Mouse (Mus musculus): ENCODE measurements around the gene Fxyd1. TPM values are rescaled to one million over a fixed set of nuclear protein-coding genes. Genes with fewer than 3 reads are reported as not detected.

The Fxyd1 gene
- polyA plus RNA-seq, 1 experiment from 2014 or later = 300 TPM

DNA sequence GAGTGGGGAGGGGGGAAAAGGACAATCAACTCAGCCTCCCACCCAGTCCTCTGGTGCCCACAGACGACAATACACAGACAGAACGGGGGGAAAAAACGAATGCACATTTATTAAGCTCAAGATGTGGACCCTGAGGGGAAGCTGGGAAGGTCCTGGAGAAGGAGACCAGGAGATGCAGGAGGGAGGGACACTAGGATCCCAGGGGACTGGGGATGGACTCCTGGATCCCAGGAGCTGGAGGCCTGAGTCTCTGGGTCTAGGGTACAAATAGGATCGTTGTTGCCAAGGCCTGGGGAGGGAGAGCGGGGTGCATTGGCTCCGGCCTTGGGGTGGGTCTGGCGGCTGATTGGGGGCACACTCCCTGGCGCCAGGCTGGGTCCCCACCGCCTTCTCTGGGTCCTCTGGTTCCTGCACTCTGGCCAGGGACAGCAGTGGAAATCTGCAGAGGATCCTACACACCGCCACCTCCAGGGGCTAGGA, 14.5 kb downstream of the Fxyd1 start, which contains the start of gene Fxyd5:
Gene Fxyd5 (minus strand): TSS at position 51 of the 480 bp plus-strand sequence.
- H3K4me3 ChIP-seq (ENCODE audit: low read depth, low read length) = peak within 1 kb of the TSS; percentile 31

DNA sequence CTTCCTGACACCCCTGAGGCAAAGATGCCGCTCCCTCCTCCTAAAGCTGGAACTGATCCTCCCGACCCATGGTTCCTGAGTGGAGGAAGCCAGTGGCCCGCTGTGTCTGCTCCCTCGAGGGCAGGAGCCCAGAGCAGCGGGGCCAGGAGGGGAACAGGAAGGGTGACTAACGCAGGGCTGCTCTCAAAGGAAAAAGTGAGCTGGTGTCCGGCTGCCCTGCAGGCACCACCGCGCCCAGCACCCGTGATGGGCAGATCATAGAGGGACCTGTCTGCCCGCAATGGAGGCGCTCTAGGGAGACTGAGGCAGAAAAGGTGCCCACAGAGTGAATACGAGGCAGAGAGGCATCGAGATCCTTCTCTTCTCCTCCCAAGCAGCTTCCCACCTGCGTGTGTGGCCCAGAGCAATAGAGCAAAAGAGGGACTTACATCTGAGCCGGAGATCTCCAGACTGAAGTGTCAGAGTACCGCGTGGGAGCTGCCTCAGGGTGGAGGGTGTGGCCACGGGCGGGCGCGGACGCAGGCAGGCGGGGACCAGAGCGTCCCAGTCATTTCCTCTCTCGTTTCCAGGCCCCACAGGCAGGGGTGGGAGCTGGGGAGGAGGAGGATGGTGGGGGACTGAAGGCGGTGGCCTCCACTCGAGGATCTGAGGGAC, 15.2 kb downstream of the Fxyd1 start:
- Histone ChIP-seq H3K4me2 (ENCODE audit: low read depth, low read length) (peak overlapping the region; percentile 65), H3K27me3 (ENCODE audit: insufficient read depth, low read length) (0 out of 2 replicates have a peak, but pooled peaks cover 4% of the 10 kb centered on the region), H3K27ac (ENCODE audit: low read depth) (peak overlapping the region; percentile 44; the same call in 1 of the 2 replicates), H3K9me3 (ENCODE audit: low read length) (no peaks in the 10 kb centered on the region), H3K4me1 (ENCODE audit: insufficient read depth) (no peaks in the 10 kb centered on the region), H3K9ac (replicated peaks) (peak overlapping the region; percentile 53), H3K36me3 (replicated peaks; ENCODE audit: insufficient read depth, low read length) (no peaks in the 10 kb centered on the region), H3K4me3 (ENCODE audit: low read depth, low read length) (peak overlapping the region; percentile 31)
- 3% methylated on average over 28 of the region's 28 CpGs for WGBS (ENCODE audit: insufficient replicate concordance)
- DNase-seq = peak; percentile 55
- ATAC-seq = peak; percentile 67
- no peak for TF ChIP-seq EP300 (IDR thresholded peaks at IDR 0.05; ENCODE audit: low read depth)
- TF ChIP-seq CTCF (IDR thresholded peaks at IDR 0.05; ENCODE audit: low read depth) = no peak

More for the DNA sequence above, 14.5 kb downstream of the Fxyd1 start, which contains the start of gene Fxyd5:
- no peak for ATAC-seq
- no peak for DNase-seq
- Histone ChIP-seq H3K9me3 (ENCODE audit: low read length) (no peaks in the 10 kb centered on the region), H3K27ac (ENCODE audit: low read depth) (peak within 1 kb of the TSS; percentile 44; the same call in 1 of the 2 replicates), H3K9ac (replicated peaks) (peak within 1 kb of the TSS; percentile 53), H3K27me3 (ENCODE audit: insufficient read depth, low read length) (0 out of 2 replicates have a peak, but pooled peaks cover 4% of the 10 kb centered on the region), H3K4me2 (ENCODE audit: low read depth, low read length) (peak within 1 kb of the TSS; percentile 65), H3K36me3 (replicated peaks; ENCODE audit: insufficient read depth, low read length) (no peaks in the 10 kb centered on the region), H3K4me1 (ENCODE audit: insufficient read depth) (no peaks in the 10 kb centered on the region)
- TF ChIP-seq EP300 (IDR thresholded peaks at IDR 0.05; ENCODE audit: low read depth) (no peak), CTCF (IDR thresholded peaks at IDR 0.05; ENCODE audit: low read depth) (no peak)
- 47% methylated on average over 10 of the region's 10 CpGs for WGBS (ENCODE audit: insufficient replicate concordance)

DNA sequence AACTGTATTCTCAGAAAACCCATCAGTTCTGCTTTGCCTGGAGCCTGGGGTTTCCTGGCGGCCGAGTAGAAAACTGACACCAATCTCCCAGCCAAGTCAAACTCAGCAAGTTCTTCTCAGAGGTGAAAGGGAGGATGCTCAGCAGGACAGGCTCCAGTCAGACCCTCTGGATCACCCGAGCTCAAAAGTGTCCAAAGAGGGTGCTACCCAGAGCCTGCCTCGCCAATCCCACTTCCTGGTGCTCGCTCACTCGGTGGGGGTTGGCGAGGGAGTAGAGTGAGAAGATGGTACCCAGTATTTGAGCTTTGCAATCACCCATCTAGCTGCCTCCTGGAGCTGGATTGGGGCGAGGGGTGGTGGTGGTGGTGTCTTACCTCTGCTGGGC, 16.0 kb downstream of the Fxyd1 start:
- Histone ChIP-seq H3K27ac (ENCODE audit: low read depth) (no peak overlapping the region), H3K4me3 (ENCODE audit: low read depth, low read length) (peak overlapping the region; percentile 31), H3K27me3 (ENCODE audit: insufficient read depth, low read length) (0 out of 2 replicates have a peak, but pooled peaks cover 4% of the 10 kb centered on the region), H3K4me2 (ENCODE audit: low read depth, low read length) (peak overlapping the region; percentile 65), H3K9ac (replicated peaks) (peak overlapping the region; percentile 53; the same call in 1 of the 2 replicates), H3K36me3 (replicated peaks; ENCODE audit: insufficient read depth, low read length) (no peaks in the 10 kb centered on the region), H3K9me3 (ENCODE audit: low read length) (no peaks in the 10 kb centered on the region), H3K4me1 (ENCODE audit: insufficient read depth) (no peaks in the 10 kb centered on the region)
- no peak for DNase-seq
- no peak for ATAC-seq
- 24% methylated on average over 8 of the region's 8 CpGs for WGBS (ENCODE audit: insufficient replicate concordance)
- TF ChIP-seq EP300 (IDR thresholded peaks at IDR 0.05; ENCODE audit: low read depth) = no peak
- no peak for TF ChIP-seq CTCF (IDR thresholded peaks at IDR 0.05; ENCODE audit: low read depth)

DNA sequence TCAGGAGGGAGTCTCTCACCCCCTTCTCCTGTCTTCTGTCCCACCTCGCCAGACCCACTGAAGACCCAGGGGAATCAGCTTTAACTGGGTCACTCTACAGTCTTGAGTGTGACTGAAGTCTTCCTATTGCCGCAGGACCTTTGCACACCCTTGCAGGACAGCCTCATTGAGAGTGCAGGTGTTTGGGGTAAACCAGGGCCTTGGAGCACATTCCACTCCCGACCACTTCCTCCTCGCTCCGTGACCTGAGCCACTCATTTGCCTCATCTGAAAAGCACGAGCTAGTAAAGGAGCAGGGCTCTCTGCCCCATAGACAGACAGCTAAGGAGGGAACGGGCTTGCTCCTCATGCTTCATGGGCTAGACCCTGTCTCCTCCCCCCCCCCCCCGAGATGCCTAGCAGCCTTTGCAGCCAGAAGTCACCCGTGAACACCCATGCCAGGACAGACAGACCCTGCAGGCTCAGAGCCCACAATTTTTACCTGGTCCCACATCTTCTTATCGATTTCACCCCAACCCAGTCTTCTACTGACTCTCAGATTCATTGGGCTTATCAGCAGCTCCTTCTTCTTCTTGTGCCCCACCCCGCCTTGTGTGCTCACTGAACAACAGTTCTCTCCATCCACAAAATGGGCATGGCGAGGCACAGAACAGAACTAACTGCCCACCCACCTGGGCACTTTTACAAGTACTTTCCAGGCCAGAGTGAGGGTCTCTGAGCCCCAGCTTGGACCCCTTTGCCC, 16.5 kb downstream of the Fxyd1 start:
- WGBS (ENCODE audit: insufficient replicate concordance) = 44% methylated on average over 11 of the region's 12 CpGs
- ATAC-seq (no peak), DNase-seq (no peak)
- Histone ChIP-seq H3K9me3 (ENCODE audit: low read length) (no peaks in the 10 kb centered on the region), H3K9ac (replicated peaks) (0 out of 2 replicates have a peak overlapping the region, but pooled peaks have one; percentile 53), H3K4me3 (ENCODE audit: low read depth, low read length) (peak overlapping the region; percentile 31), H3K4me2 (ENCODE audit: low read depth, low read length) (peak overlapping the region; percentile 65), H3K4me1 (ENCODE audit: insufficient read depth) (no peaks in the 10 kb centered on the region), H3K36me3 (replicated peaks; ENCODE audit: insufficient read depth, low read length) (no peaks in the 10 kb centered on the region), H3K27ac (ENCODE audit: low read depth) (no peak overlapping the region), H3K27me3 (ENCODE audit: insufficient read depth, low read length) (0 out of 2 replicates have a peak, but pooled peaks cover 4% of the 10 kb centered on the region)
- TF ChIP-seq EP300 (IDR thresholded peaks at IDR 0.05; ENCODE audit: low read depth) (no peak), CTCF (IDR thresholded peaks at IDR 0.05; ENCODE audit: low read depth) (no peak)

DNA sequence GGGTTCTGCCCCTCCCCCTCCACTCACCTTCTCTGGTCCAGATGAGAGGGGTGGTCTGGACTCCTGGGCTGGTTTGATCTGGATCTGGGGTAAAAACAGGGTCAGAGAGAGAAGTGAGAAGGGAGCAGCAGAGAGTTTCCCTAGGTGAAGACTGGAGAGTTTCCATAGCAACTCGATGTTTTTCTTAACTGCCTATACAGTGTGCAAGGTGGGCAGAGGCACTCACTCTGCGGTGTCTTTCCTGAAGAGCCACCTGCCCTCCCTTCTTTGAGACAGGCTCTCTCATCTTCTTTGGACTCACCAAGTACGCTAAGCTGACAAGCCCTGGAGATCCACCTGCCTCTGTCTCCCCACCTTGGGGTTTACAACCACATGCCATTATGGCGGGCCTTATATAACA, 18.0 kb downstream of the Fxyd1 start:
- H3K4me1 ChIP-seq (ENCODE audit: insufficient read depth) = peaks cover 2% of the 10 kb centered on the region; the same call in 1 of the 2 replicates
- H3K9me3 ChIP-seq (ENCODE audit: low read length) = no peaks in the 10 kb centered on the region
- H3K4me2 ChIP-seq (ENCODE audit: low read depth, low read length) = no peak overlapping the region
- 0 out of 2 replicates have a peak, but pooled peaks cover 4% of the 10 kb centered on the region for H3K27me3 ChIP-seq (ENCODE audit: insufficient read depth, low read length)
- no peak overlapping the region for H3K27ac ChIP-seq (ENCODE audit: low read depth)
- ATAC-seq = no peak
- WGBS (ENCODE audit: insufficient replicate concordance) = 78% methylated on average over 4 of the region's 4 CpGs
- H3K9ac ChIP-seq (replicated peaks) = no peak overlapping the region
- no peak for DNase-seq
- H3K36me3 ChIP-seq (replicated peaks; ENCODE audit: insufficient read depth, low read length) = no peaks in the 10 kb centered on the region
- TF ChIP-seq CTCF (IDR thresholded peaks at IDR 0.05; ENCODE audit: low read depth) (no peak), EP300 (IDR thresholded peaks at IDR 0.05; ENCODE audit: low read depth) (no peak)
- no peak overlapping the region for H3K4me3 ChIP-seq (ENCODE audit: low read depth, low read length)

DNA sequence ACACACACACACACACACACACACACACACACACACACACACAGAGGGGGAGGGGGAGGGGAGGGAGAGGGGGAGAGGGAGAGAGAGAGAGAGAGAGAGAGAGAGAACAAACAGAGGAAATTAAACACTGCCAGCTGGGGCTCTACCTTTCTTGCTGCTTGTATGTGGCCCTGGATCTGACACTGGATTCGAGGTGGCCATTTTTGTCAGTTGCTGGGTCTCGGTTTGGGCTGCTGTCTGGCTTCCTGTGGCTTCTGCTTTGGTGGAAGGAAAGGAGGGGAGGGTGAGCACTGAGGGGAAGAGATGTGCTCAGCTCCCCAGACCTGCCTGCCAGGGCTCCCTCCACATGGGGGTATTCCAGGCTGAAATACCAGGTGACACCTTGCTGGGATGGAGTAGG, 19.3 kb downstream of the Fxyd1 start:
- DNase-seq (no peak), ATAC-seq (no peak)
- WGBS (ENCODE audit: insufficient replicate concordance) = 26% methylated on average over 2 of the region's 2 CpGs
- no peak overlapping the region; the same call in 1 of the 2 replicates for H3K4me2 ChIP-seq (ENCODE audit: low read depth, low read length)
- H3K4me3 ChIP-seq (ENCODE audit: low read depth, low read length) = no peak overlapping the region
- H3K27ac ChIP-seq (ENCODE audit: low read depth) = no peak overlapping the region
- TF ChIP-seq EP300 (IDR thresholded peaks at IDR 0.05; ENCODE audit: low read depth) (no peak), CTCF (IDR thresholded peaks at IDR 0.05; ENCODE audit: low read depth) (no peak)
- no peaks in the 10 kb centered on the region for H3K36me3 ChIP-seq (replicated peaks; ENCODE audit: insufficient read depth, low read length)
- 0 out of 2 replicates have a peak, but pooled peaks cover 2% of the 10 kb centered on the region for H3K27me3 ChIP-seq (ENCODE audit: insufficient read depth, low read length)
- no peaks in the 10 kb centered on the region for H3K9me3 ChIP-seq (ENCODE audit: low read length)
- peaks cover 12% of the 10 kb centered on the region for H3K4me1 ChIP-seq (ENCODE audit: insufficient read depth)
- no peak overlapping the region for H3K9ac ChIP-seq (replicated peaks)

All from liver, postnatal 0 days (tissue).